Mouse (Mus musculus) kidney, adult 9 months (tissue): ENCODE data around the gene Fgfr2.

ENCODE experiments used
- DNase-seq: peaks from one replicate; pipeline ENCODE4 v3.0.0; 2022

Fgfr2 gene

GRCm38 (mm10) chr7:131333564-131333963, 1789.6 kb downstream of the Fgfr2 start, which contains the start of gene Fam24a:
Gene Fam24a, plus strand, starts transcription at chr7:131333864.
- no peak for DNase-seq

- no peak for DNase-seq
These were observed 1791.5 kb downstream of the Fgfr2 start for GRCm38 (mm10) chr7:131331688-131332087.

GRCm38 (mm10) chr7:131329416-131329815, 1793.7 kb downstream of the Fgfr2 start, which contains the start of gene Fam24b:
Gene Fam24b, minus strand, starts transcription at chr7:131329516.
- DNase-seq = no peak

GRCm38 (mm10) chr7:131327054-131327453, 1796.1 kb downstream of the Fgfr2 start:
- DNase-seq = no peak

GRCm38 (mm10) chr7:131322192-131322591, 1801.0 kb downstream of the Fgfr2 start, which contains the start of gene Cuzd1:
Gene Cuzd1, minus strand, starts transcription at chr7:131322292.
- DNase-seq = no peak

- no peak for DNase-seq
These were observed 1804.8 kb downstream of the Fgfr2 start for GRCm38 (mm10) chr7:131318340-131318739.

GRCm38 (mm10) chr7:131317587-131317986, 1805.6 kb downstream of the Fgfr2 start:
- DNase-seq = no peak

- DNase-seq = no peak
These were observed 1808.7 kb downstream of the Fgfr2 start for GRCm38 (mm10) chr7:131314493-131314892.

- no peak for DNase-seq
These were observed 1816.4 kb downstream of the Fgfr2 start for GRCm38 (mm10) chr7:131306733-131307132.

GRCm38 (mm10) chr7:131303340-131303739, 1819.8 kb downstream of the Fgfr2 start:
- no peak for DNase-seq

- no peak for DNase-seq
These were observed 1826.0 kb downstream of the Fgfr2 start for GRCm38 (mm10) chr7:131297151-131297550.

GRCm38 (mm10) chr7:131265851-131266250, 1857.3 kb downstream of the Fgfr2 start:
- DNase-seq = no peak

- DNase-seq = no peak
These were observed 1858.9 kb downstream of the Fgfr2 start for GRCm38 (mm10) chr7:131264251-131264650.

GRCm38 (mm10) chr7:131260946-131261345, 1862.2 kb downstream of the Fgfr2 start:
- no peak for DNase-seq

GRCm38 (mm10) chr7:131257309-131257708, 1865.8 kb downstream of the Fgfr2 start:
- no peak for DNase-seq

- no peak for DNase-seq
These were observed 1866.3 kb downstream of the Fgfr2 start for GRCm38 (mm10) chr7:131256841-131257240.

GRCm38 (mm10) chr7:131244993-131245392, 1878.2 kb downstream of the Fgfr2 start:
- DNase-seq = no peak

GRCm38 (mm10) chr7:131236091-131236490, 1887.1 kb downstream of the Fgfr2 start:
- DNase-seq = no peak

- no peak for DNase-seq
These were observed 1900.1 kb downstream of the Fgfr2 start for GRCm38 (mm10) chr7:131223086-131223485.

- no peak for DNase-seq
These were observed 1935.2 kb downstream of the Fgfr2 start for GRCm38 (mm10) chr7:131187996-131188395.

GRCm38 (mm10) chr7:131187047-131187446, 1936.1 kb downstream of the Fgfr2 start:
- DNase-seq = no peak

- no peak for DNase-seq
These were observed 1938.8 kb downstream of the Fgfr2 start for GRCm38 (mm10) chr7:131184339-131184738.

GRCm38 (mm10) chr7:131182685-131183084, 1940.5 kb downstream of the Fgfr2 start:
- peak; percentile 6 for DNase-seq

GRCm38 (mm10) chr7:131174121-131174520, 1949.0 kb downstream of the Fgfr2 start, which contains the start of gene 5430419D17Rik:
Gene 5430419D17Rik, plus strand, starts transcription at chr7:131174402.
- DNase-seq = no peak

- no peak for DNase-seq
These were observed 1954.1 kb downstream of the Fgfr2 start for GRCm38 (mm10) chr7:131169099-131169498.
